Mouse (Mus musculus) liver, adult 2 months (tissue): ENCODE results near the gene Gm28308. TPM values are rescaled to one million over a fixed set of nuclear protein-coding genes. Genes with fewer than 3 reads are reported as not detected.

Experiments used
- DNase-seq: peaks from one replicate; pipeline ENCODE4 v3.0.0-alpha.2; 2011; ENCODE audit warnings: low read depth, low spot score; ENCODE audit errors: extremely low read depth
- H3K27ac ChIP-seq: fragments of 200-500 bp; replicated peaks from 2 replicates; pipeline ENCODE4 v1.5.1; 2012; ENCODE audit warnings: low read depth, mild to moderate bottlenecking, control low read depth, inconsistent platforms, low read length; ENCODE audit not compliant: insufficient read depth
- H3K27me3 ChIP-seq: fragments of 200-500 bp; 2 replicates; pipeline ENCODE4 v1.6.1; 2012; ENCODE audit warnings: mild to moderate bottlenecking, moderate library complexity, low read length, inconsistent platforms; ENCODE audit not compliant: control insufficient read depth, insufficient read depth
- H3K36me3 ChIP-seq: fragments of 200-500 bp; 2 replicates; pipeline ENCODE4 v1.6.1; 2012; ENCODE audit warnings: low read length, inconsistent platforms; ENCODE audit not compliant: control insufficient read depth, insufficient read depth
- H3K4me1 ChIP-seq: fragments of 200-500 bp; 2 replicates; pipeline ENCODE4 v1.6.1; 2011; ENCODE audit warnings: low read length; ENCODE audit not compliant: control insufficient read depth, insufficient read depth
- H3K4me3 ChIP-seq: fragments of 200-500 bp; 2 replicates; pipeline ENCODE4 v1.5.1; 2011; ENCODE audit warnings: low read depth, mild to moderate bottlenecking, control low read depth, low read length, moderate library complexity; ENCODE audit not compliant: insufficient read depth
- H3K79me2 ChIP-seq: fragments of 200-500 bp; 2 replicates; pipeline ENCODE4 v1.6.1; 2012; ENCODE audit warnings: inconsistent platforms, mild to moderate bottlenecking, low read length, moderate library complexity; ENCODE audit not compliant: control insufficient read depth, insufficient read depth
- H3K9ac ChIP-seq: fragments of 200-500 bp; 2 replicates; pipeline ENCODE4 v1.6.1; 2012; ENCODE audit warnings: low read depth, mild to moderate bottlenecking, control low read depth, inconsistent platforms, low read length
- CTCF ChIP-seq: fragments of 200-500 bp; IDR thresholded peaks from 2 replicates; pipeline ENCODE4 v1.5.1; 2011; ENCODE audit warnings: low read depth, low read length, control low read depth
- POLR2A ChIP-seq: fragments of 200-500 bp; IDR thresholded peaks from 2 replicates; pipeline ENCODE4 v1.6.1; 2011; ENCODE audit warnings: low read length, control low read depth; ENCODE audit not compliant: insufficient read depth; ENCODE audit errors: extremely low read depth
- WGBS: fragments of 180-500 bp; shearing (Covaris S2); methylation state at CpG from one replicate; pipeline ENCODE4 v1.1.7; 2018; 5-methylcytosine and 5-hydroxymethylcytosine counted together
- polyA plus RNA-seq: library from polyadenylated mRNA; depleted of rRNA; stranded (reverse); fragments of >200 nt; gene quantifications from 2 replicates; pipeline ENCODE4 v1.2.3, GENCODE M21; 2012
- total RNA-seq: library from RNA; depleted of rRNA; stranded (reverse); fragments of >200 nt; gene quantifications from 2 replicates; pipeline ENCODE4 v1.2.3, GENCODE M21; 2014

Gene Gm28308
- total and polyA plus RNA-seq, 2 experiments: not detected

DNA sequence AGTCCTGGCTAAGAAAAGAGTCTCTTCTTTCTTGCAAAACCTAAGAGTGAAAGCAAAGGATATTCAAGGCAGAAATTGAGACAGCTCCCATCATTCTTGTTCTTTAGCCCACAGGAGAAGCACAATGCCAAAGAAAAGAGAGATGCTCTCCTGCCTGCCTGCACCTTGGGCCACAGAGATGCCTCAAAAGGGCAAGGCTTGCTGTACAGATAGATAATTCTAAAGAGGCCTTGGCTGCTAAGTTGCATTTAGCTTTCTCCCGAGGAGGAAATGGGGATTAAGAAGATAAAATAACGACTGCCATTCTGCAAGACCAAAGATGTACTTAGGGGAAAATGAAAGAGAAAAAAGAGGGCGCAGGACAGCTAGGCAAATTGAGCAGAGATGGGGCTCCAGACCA, 33.8 kb upstream of the Gm28308 start:
- WGBS: 6% methylated on average over 3 of the region's 3 CpGs
- H3K4me1 ChIP-seq: no peaks in the 10 kb centered on the region
- H3K27ac ChIP-seq: no peak overlapping the region
- H3K27me3 ChIP-seq: peaks cover 64% of the 10 kb centered on the region
- H3K79me2 ChIP-seq: no peaks in the 10 kb centered on the region
- TF ChIP-seq CTCF: no peak
- no peak for TF ChIP-seq POLR2A
- H3K4me3 ChIP-seq: no peak overlapping the region
- H3K36me3 ChIP-seq: no peaks in the 10 kb centered on the region
- H3K9ac ChIP-seq: no peak overlapping the region
- no peak for DNase-seq

DNA sequence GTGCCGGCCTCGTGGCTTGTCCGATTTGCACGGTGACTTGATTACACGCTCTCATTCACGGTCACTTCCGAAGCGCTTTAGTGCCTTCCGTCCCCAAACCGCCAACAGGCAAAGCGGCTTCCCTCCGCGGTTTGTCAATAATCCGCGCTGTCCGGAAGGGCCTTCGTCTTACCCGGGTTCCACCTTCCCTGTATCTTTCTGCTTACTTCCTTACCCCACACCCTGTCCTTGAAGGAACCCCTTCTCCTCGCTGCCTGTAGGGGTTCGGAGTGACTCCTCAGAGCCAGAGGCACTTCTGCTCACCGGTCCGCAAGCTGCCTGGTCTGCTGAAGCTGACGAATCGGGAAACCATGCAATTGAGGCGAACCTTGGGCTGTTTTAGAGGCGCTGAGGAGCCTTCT, 33.3 kb upstream of the Gm28308 start:
- H3K9ac ChIP-seq: no peak overlapping the region
- DNase-seq: no peak
- no peaks in the 10 kb centered on the region for H3K36me3 ChIP-seq
- H3K4me3 ChIP-seq: no peak overlapping the region
- no peak overlapping the region for H3K27ac ChIP-seq
- no peak for TF ChIP-seq CTCF
- TF ChIP-seq POLR2A: no peak
- no peaks in the 10 kb centered on the region for H3K79me2 ChIP-seq
- H3K27me3 ChIP-seq: peaks cover 62% of the 10 kb centered on the region
- H3K4me1 ChIP-seq: no peaks in the 10 kb centered on the region
- WGBS: 3% methylated on average over 26 of the region's 26 CpGs

DNA sequence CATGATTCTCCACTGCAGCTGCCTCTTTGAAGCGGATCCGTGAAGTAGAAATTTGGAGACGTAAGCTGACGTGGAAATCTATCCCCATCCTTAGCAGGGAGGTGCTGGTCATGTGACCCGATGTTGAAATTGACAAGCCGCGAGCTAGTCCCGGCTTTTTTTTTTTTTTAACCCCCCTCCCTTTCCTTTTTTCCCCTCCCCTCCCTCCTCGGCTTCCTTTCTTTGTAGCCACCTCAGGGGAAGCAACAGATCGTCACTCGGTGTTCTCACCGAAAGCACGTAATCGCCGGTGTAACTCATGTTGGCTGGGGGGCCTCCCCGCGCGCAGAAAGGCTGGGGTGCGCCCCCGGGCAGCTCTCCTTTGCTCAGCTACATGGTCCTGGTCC, 32.6 kb upstream of the Gm28308 start, which contains the start of gene Hoxa11:
TSS of gene Hoxa11 (minus strand) at position 54 of the 386 bp plus-strand sequence.
- no peaks in the 10 kb centered on the region for H3K79me2 ChIP-seq
- no peak for DNase-seq
- whole genome bisulfite sequencing: 6% methylated on average over 20 of the region's 20 CpGs
- H3K4me1 ChIP-seq: no peaks in the 10 kb centered on the region
- no peak within 1 kb of the TSS for H3K27ac ChIP-seq
- H3K27me3 ChIP-seq: peaks cover 66% of the 10 kb centered on the region
- H3K9ac ChIP-seq: no peak within 1 kb of the TSS
- H3K36me3 ChIP-seq: no peaks in the 10 kb centered on the region
- H3K4me3 ChIP-seq: no peak within 1 kb of the TSS
- TF ChIP-seq POLR2A (no peak), CTCF (no peak)

DNA sequence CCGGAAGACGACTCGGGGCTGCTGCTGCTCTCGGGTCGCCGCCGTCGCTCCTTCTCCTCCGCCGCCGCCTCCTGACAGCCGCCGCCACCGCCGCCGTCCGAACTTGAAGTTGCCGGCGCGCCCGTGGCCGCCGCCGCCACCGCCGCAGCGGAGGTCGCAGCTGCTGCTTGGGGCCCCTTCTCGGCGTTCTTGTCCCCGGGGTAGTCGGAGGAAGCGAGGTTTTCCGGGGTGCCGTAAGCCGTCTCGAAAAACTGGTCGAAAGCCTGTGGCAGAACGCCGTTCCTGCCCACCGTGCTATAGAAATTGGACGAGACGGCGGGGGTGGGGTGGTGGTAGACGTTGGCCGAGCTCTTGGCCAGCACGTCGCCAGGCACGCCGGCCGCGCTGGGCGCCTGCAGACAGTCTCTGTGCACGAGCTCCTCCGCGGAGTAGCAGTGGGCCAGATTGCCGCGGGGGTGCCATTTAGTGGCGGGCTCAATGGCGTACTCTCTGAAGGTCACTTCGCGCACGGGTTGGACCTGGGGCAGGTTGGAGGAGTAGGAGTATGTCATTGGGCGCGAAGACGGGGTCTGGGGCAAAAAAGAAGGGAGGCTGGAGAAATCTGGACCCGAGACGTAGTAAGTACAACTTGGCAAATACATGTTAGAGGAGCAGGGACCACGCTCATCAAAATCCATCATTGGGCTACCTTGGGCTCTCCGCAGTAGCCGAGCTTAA, 32.1 kb upstream of the Gm28308 start:
- Histone ChIP-seq H3K27me3 (peaks cover 69% of the 10 kb centered on the region), H3K79me2 (no peaks in the 10 kb centered on the region), H3K9ac (no peak overlapping the region), H3K27ac (no peak overlapping the region), H3K4me1 (no peaks in the 10 kb centered on the region), H3K36me3 (no peaks in the 10 kb centered on the region), H3K4me3 (no peak overlapping the region)
- no peak for DNase-seq
- no peak for TF ChIP-seq CTCF
- TF ChIP-seq POLR2A: no peak
- 5% methylated on average over 71 of the region's 71 CpGs for WGBS

DNA sequence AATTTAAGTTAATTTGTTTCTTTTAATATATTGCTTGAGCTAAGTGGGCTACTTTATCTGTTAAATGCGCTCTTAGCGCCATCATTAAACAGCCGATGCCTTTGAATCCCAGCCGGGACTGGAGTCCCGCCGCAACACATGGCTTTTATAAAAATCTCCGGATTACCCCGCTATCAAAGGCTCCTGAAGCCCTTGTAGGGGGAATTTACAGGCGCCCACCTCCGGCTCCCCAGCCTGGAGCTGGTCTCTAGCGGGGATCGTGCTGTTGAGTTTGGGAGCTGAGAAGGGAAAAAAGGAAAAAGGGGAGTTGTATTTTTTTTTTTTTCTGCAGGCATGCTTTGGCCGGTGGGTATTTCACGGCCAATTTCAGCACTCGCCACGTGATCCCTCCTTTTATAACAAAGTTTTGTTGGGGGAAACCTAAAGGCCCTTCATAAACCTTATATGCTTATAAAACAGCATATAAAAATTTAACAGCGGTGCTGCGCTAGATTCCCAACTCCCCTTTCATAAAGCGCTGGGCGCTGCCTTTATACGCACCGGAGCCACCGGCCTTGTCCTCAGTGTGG, 31.4 kb upstream of the Gm28308 start:
- no peak for DNase-seq
- H3K79me2 ChIP-seq: no peaks in the 10 kb centered on the region
- H3K27ac ChIP-seq: no peak overlapping the region
- no peak overlapping the region for H3K9ac ChIP-seq
- WGBS: 8% methylated on average over 23 of the region's 23 CpGs
- H3K27me3 ChIP-seq: peaks cover 69% of the 10 kb centered on the region
- no peak overlapping the region for H3K4me3 ChIP-seq
- no peaks in the 10 kb centered on the region for H3K36me3 ChIP-seq
- TF ChIP-seq CTCF (no peak), POLR2A (no peak)
- no peaks in the 10 kb centered on the region for H3K4me1 ChIP-seq

DNA sequence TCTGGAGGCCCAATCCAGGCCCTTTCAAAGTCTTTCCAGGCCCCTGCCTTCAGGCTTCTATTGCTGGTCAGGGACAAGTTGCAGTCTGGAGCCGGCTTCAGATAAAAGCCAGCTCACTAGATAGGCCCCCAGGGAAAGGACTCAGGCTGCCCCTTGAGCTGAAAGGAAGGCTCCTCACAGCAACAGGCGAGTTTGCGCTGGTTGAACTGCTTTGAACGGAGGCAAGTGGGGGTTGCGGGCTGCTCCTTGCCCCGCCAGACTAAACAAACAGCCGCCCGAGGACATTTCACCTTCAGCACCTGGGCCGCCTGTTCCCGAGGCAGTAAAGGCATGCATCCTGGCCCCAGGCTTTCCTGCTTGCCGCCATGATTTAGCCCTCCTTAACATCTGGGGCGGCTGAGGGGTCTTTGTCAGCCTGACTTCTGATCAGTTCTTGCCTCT, 30.6 kb upstream of the Gm28308 start:
- TF ChIP-seq POLR2A (no peak), CTCF (no peak)
- Histone ChIP-seq H3K9ac (no peak overlapping the region), H3K27ac (no peak overlapping the region), H3K27me3 (peaks cover 67% of the 10 kb centered on the region), H3K4me1 (no peaks in the 10 kb centered on the region), H3K36me3 (no peaks in the 10 kb centered on the region), H3K79me2 (no peaks in the 10 kb centered on the region), H3K4me3 (no peak overlapping the region)
- WGBS: 8% methylated on average over 12 of the region's 12 CpGs
- DNase-seq: no peak
